Mouse (Mus musculus) CH12.LX (cell line): ENCODE data around the gene Agps. TPM values are rescaled to one million over a fixed set of nuclear protein-coding genes. Genes with fewer than 3 reads are reported as not detected.

Experiments
- DNase-seq: peaks from one replicate; pipeline ENCODE4 v3.0.0-alpha.2; 2013; ENCODE audit errors: extremely low read depth
- H3K27ac ChIP-seq: 2 replicates; pipeline ENCODE4 v1.5.1; 2012; ENCODE audit warnings: low read depth, mild to moderate bottlenecking, control low read depth, moderate library complexity; ENCODE audit not compliant: insufficient read depth
- H3K27me3 ChIP-seq: replicated peaks from 2 replicates; pipeline ENCODE3; 2012; ENCODE audit warnings: inconsistent platforms
- H3K36me3 ChIP-seq, 2 experiments: replicated peaks in 1 of 2; 2 replicates each; pipeline versions ENCODE3 to v1.6.1; 2012; ENCODE audit warnings: inconsistent platforms in 1 of 2, low read length in 1 of 2, mild to moderate bottlenecking in 1 of 2, mixed read lengths in 1 of 2, moderate library complexity in 1 of 2; ENCODE audit not compliant: control insufficient read depth in 1 of 2, insufficient read depth in 1 of 2
- H3K4me1 ChIP-seq, 2 experiments: 2 replicates each; pipeline ENCODE4 v1.6.1; 2012; ENCODE audit warnings: inconsistent platforms in 1 of 2, moderate library complexity in 1 of 2; ENCODE audit not compliant: insufficient read depth in 2 of 2, control insufficient read depth in 1 of 2
- H3K4me2 ChIP-seq: 2 replicates; pipeline ENCODE4 v1.6.1; 2012; ENCODE audit warnings: low read depth, mild to moderate bottlenecking, control low read depth; ENCODE audit not compliant: poor library complexity, insufficient read depth, severe bottlenecking
- H3K4me3 ChIP-seq, 3 experiments: fragments of 150-350 bp in 1 of 3; sonication (generic) in 1 of 3; replicated peaks in 1 of 3; 2 replicates each; pipeline versions ENCODE3 to v1.5.1; 2011 to 2012; ENCODE audit warnings: low read depth in 2 of 3, low read length in 2 of 3, mild to moderate bottlenecking in 2 of 3, moderate library complexity in 2 of 3, control low read depth in 1 of 3, improper control_type of control experiment in 1 of 3, inconsistent platforms in 1 of 3, mixed read lengths in 1 of 3; ENCODE audit not compliant: poor library complexity in 1 of 3
- H3K79me2 ChIP-seq: replicated peaks from 2 replicates; pipeline ENCODE4 v1.6.1; 2012; ENCODE audit warnings: mild to moderate bottlenecking, moderate library complexity; ENCODE audit not compliant: control insufficient read depth, poor library complexity, insufficient read depth, severe bottlenecking; ENCODE audit errors: extremely low read depth
- H3K9ac ChIP-seq: 2 replicates; pipeline ENCODE4 v1.6.1; 2012; ENCODE audit warnings: low read depth, mild to moderate bottlenecking, control low read depth, moderate library complexity; ENCODE audit not compliant: insufficient read depth
- H3K9me3 ChIP-seq: replicated peaks from 2 replicates; pipeline ENCODE3; 2012; ENCODE audit warnings: low read length, inconsistent platforms, mixed read lengths
- CHD1 ChIP-seq: IDR thresholded peaks from 2 replicates; pipeline ENCODE4 v1.6.1; 2012; ENCODE audit warnings: low read depth, low read length, improper control_type of control experiment, inconsistent platforms
- CHD2 ChIP-seq: IDR thresholded peaks from 2 replicates; pipeline ENCODE4 v1.6.1; 2011; ENCODE audit warnings: low read length, improper control_type of control experiment
- CTCF ChIP-seq, 2 experiments: IDR thresholded peaks in 1 of 2; conservative IDR thresholded peaks in 1 of 2; 2 replicates each; pipeline ENCODE4 v1.5.1; 2011 to 2012; ENCODE audit warnings: low read depth in 2 of 2, low read length in 2 of 2, improper control_type of control experiment in 1 of 2, inconsistent platforms in 1 of 2, mild to moderate bottlenecking in 1 of 2, moderate library complexity in 1 of 2
- ELF1 ChIP-seq: IDR thresholded peaks from 2 replicates; pipeline ENCODE4 v1.6.1; 2014; ENCODE audit warnings: low read depth, mild to moderate bottlenecking, inconsistent platforms, low read length, improper control_type of control experiment
- EP300 ChIP-seq: IDR thresholded peaks from 2 replicates; pipeline ENCODE4 v1.6.1; 2011; ENCODE audit warnings: low read length, improper control_type of control experiment
- ETS1 ChIP-seq: conservative IDR thresholded peaks from 2 replicates; pipeline ENCODE4 v1.6.1; 2012; ENCODE audit warnings: low read depth, mild to moderate bottlenecking, inconsistent platforms, low read length, improper control_type of control experiment, moderate library complexity
- IRF4 ChIP-seq: IDR thresholded peaks from 2 replicates; pipeline ENCODE4 v1.6.1; 2014; ENCODE audit warnings: low read depth, mild to moderate bottlenecking, inconsistent platforms, low read length, improper control_type of control experiment
- JUN ChIP-seq: IDR thresholded peaks from 2 replicates; pipeline ENCODE4 v1.6.1; 2011; ENCODE audit warnings: low read depth, mild to moderate bottlenecking, low read length, improper control_type of control experiment, moderate library complexity; ENCODE audit not compliant: insufficient read depth
- JUND ChIP-seq: conservative IDR thresholded peaks from 2 replicates; pipeline ENCODE4 v1.6.1; 2011; ENCODE audit warnings: low read depth, low read length, improper control_type of control experiment
- MAFK ChIP-seq: IDR thresholded peaks from 2 replicates; pipeline ENCODE4 v1.6.1; 2011; ENCODE audit warnings: low read length, improper control_type of control experiment; ENCODE audit not compliant: insufficient replicate concordance
- MAZ ChIP-seq: IDR thresholded peaks from 2 replicates; pipeline ENCODE4 v1.6.1; 2012; ENCODE audit warnings: low read depth, mild to moderate bottlenecking, inconsistent platforms, low read length, improper control_type of control experiment, moderate library complexity
- MXI1 ChIP-seq: IDR thresholded peaks from 2 replicates; pipeline ENCODE4 v1.6.1; 2011; ENCODE audit warnings: mild to moderate bottlenecking, low read depth, low read length, improper control_type of control experiment
- MYC ChIP-seq: IDR thresholded peaks from 2 replicates; pipeline ENCODE4 v1.6.1; 2011; ENCODE audit warnings: low read depth, mild to moderate bottlenecking, improper control_type of control experiment, low read length
- NRF1 ChIP-seq: IDR thresholded peaks from 2 replicates; pipeline ENCODE4 v1.6.1; 2014; ENCODE audit warnings: low read depth, mild to moderate bottlenecking, inconsistent platforms, low read length, improper control_type of control experiment, moderate library complexity
- PAX5 ChIP-seq: IDR thresholded peaks from 2 replicates; pipeline ENCODE4 v1.6.1; 2012; ENCODE audit warnings: low read length, inconsistent platforms, mixed read lengths
- POLR2AphosphoS2 ChIP-seq: IDR thresholded peaks from 2 replicates; pipeline ENCODE4 v1.6.1; 2011; ENCODE audit warnings: low read depth, low read length, improper control_type of control experiment
- SIN3A ChIP-seq: IDR thresholded peaks from 2 replicates; pipeline ENCODE4 v1.6.1; 2012; ENCODE audit warnings: low read length, improper control_type of control experiment, inconsistent platforms
- SMC3 ChIP-seq: IDR thresholded peaks from 2 replicates; pipeline ENCODE4 v1.6.1; 2011; ENCODE audit warnings: low read depth, low read length, improper control_type of control experiment
- TCF12 ChIP-seq: IDR thresholded peaks from 2 replicates; pipeline ENCODE4 v1.6.1; 2014; ENCODE audit warnings: low read depth, mild to moderate bottlenecking, inconsistent platforms, low read length, improper control_type of control experiment
- UBTF ChIP-seq: IDR thresholded peaks from 2 replicates; pipeline ENCODE4 v1.6.1; 2012; ENCODE audit warnings: low read depth, mild to moderate bottlenecking, inconsistent platforms, low read length, improper control_type of control experiment, moderate library complexity
- USF2 ChIP-seq: conservative IDR thresholded peaks from 2 replicates; pipeline ENCODE4 v1.6.1; 2011; ENCODE audit warnings: low read depth, low read length, improper control_type of control experiment
- ZC3H11A ChIP-seq: IDR thresholded peaks from 2 replicates; pipeline ENCODE4 v1.6.1; 2012; ENCODE audit warnings: low read depth, mild to moderate bottlenecking, inconsistent platforms, low read length, improper control_type of control experiment
- ZMIZ1 ChIP-seq: IDR thresholded peaks from 2 replicates; pipeline ENCODE4 v1.6.1; 2012; ENCODE audit warnings: low read depth, mild to moderate bottlenecking, inconsistent platforms, low read length, improper control_type of control experiment
- ZNF384 ChIP-seq: IDR thresholded peaks from 2 replicates; pipeline ENCODE4 v1.6.1; 2012; ENCODE audit warnings: low read depth, low read length, improper control_type of control experiment, inconsistent platforms
- dilution Hi-C: fragments of 300-500 bp; cut with MboI; formaldehyde crosslinking; loops from 2 replicates; pipeline ENCODE4 v1.14.3; 2020; ENCODE audit warnings: low sequenced_read_pairs; ENCODE audit not compliant: extremely low pct_unique_long_range_greater_than_20kb, extremely low pct_ligation_motif_present
- in situ Hi-C: fragments of 300-500 bp; cut with MboI; formaldehyde crosslinking; loops from 3 replicates; pipeline ENCODE4 v1.14.3; 2019; ENCODE audit warnings: low sequenced_read_pairs, low pct_ligation_motif_present, low pct_unique_long_range_greater_than_20kb, mixed read lengths
- polyA plus RNA-seq: library from polyadenylated mRNA; unstranded; fragments of >175 nt; gene quantifications from 2 replicates; pipeline ENCODE4 v1.2.1, GENCODE M21; 2012; ENCODE audit warnings: low read depth; ENCODE audit not compliant: insufficient read length
- total RNA-seq, 2 experiments: library from RNA; depleted of rRNA; stranded (reverse); fragments of 300-350 nt in 1 of 2; fragments of >200 nt in 1 of 2; gene quantifications; 2 replicates each; pipeline ENCODE4 v1.2.3; 2012 to 2014

Agps gene
- total and polyA plus RNA-seq, 3 experiments = 38.6 to 67.7 (median 49.3) TPM

- H3K27me3 ChIP-seq = no peaks in the 10 kb centered on the region
- peaks cover 6 to 35% of the 10 kb centered on the region in 2 experiments for H3K4me1 ChIP-seq
- dilution Hi-C loops = no loop called here
- H3K9ac ChIP-seq = no peak overlapping the region
- peak overlapping the region; percentile 23 for H3K4me2 ChIP-seq
- H3K36me3 ChIP-seq = peaks cover 0 to 1% of the 10 kb centered on the region in 2 experiments
- in situ Hi-C loops = no loop called here
- no peaks in the 10 kb centered on the region for H3K9me3 ChIP-seq
- no peak overlapping the region for H3K27ac ChIP-seq
- TF ChIP-seq IRF4 (peak; percentile 85), MYC (no peak), SMC3 (no peak), SIN3A (peak; percentile 36; the same call in 1 of the 2 replicates), ZNF384 (peak; percentile 86), MXI1 (0 out of 2 replicates have a peak, but pooled peaks have one; percentile 23), ZC3H11A (no peak), ELF1 (0 out of 2 replicates have a peak, but pooled peaks have one; percentile 34), TCF12 (no peak), EP300 (peak; percentile 80), JUND (no peak), UBTF (no peak), NRF1 (no peak), USF2 (no peak), POLR2AphosphoS2 (no peak), MAFK (no peak), MAZ (no peak), PAX5 (no peak), ZMIZ1 (no peak), CTCF (conservative IDR thresholded peaks at IDR 0.05 in 1 of 2, IDR thresholded peaks at IDR 0.05 in 1 of 2; ENCODE audit: low read depth in 2 of 2, low read length in 2 of 2) (no peak), CHD1 (no peak), ETS1 (no peak), JUN (no peak), CHD2 (no peak)
- H3K79me2 ChIP-seq = peaks cover 17% of the 10 kb centered on the region
- no peak overlapping the region for H3K4me3 ChIP-seq
- peak; percentile 64 for DNase-seq
Measured at GRCm38 (mm10) chr2:75828931-75829610, 2.9 kb upstream of the Agps start.
